Mouse (Mus musculus) fat pad, adult 2 months (tissue): ENCODE results near the gene Slc30a3.
"Not testable (repeated sequence)": the region's sequence is repeated elsewhere in the genome, so short reads cannot be mapped to it uniquely, and the experiment has no call there.

Experiments
- DNase-seq: peaks from one replicate; pipeline ENCODE4 v3.0.0-alpha.2; 2011; ENCODE audit warnings: low read depth, low spot score; ENCODE audit errors: extremely low read depth

Slc30a3 gene

GRCm38 (mm10) chr5:31093151-31094041 lies 14.6 kb downstream of the Slc30a3 start:
- DNase-seq: no peak

- no peak for DNase-seq
These were observed 15.6 kb downstream of the Slc30a3 start for GRCm38 (mm10) chr5:31092231-31092975.

GRCm38 (mm10) chr5:31087131-31087530 lies 20.9 kb downstream of the Slc30a3 start:
- no peak for DNase-seq

- no peak for DNase-seq
These were observed 21.4 kb downstream of the Slc30a3 start for GRCm38 (mm10) chr5:31086606-31087005.

- DNase-seq: no peak
These were observed 24.1 kb downstream of the Slc30a3 start for GRCm38 (mm10) chr5:31083949-31084348.

GRCm38 (mm10) chr5:31082935-31083625 lies 25.0 kb downstream of the Slc30a3 start:
- DNase-seq: no peak

GRCm38 (mm10) chr5:31082355-31082754 lies 25.7 kb downstream of the Slc30a3 start:
- DNase-seq: no peak

- no peak for DNase-seq
These were observed 26.7 kb downstream of the Slc30a3 start for GRCm38 (mm10) chr5:31081386-31081785.

- no peak for DNase-seq
These were observed 27.3 kb downstream of the Slc30a3 start for GRCm38 (mm10) chr5:31080795-31081164.

- DNase-seq: no peak
These were observed 27.8 kb downstream of the Slc30a3 start for GRCm38 (mm10) chr5:31080059-31080794.

- DNase-seq: no peak
These were observed 31.7 kb downstream of the Slc30a3 start for GRCm38 (mm10) chr5:31076346-31076745.

GRCm38 (mm10) chr5:31073176-31073575 lies 34.9 kb downstream of the Slc30a3 start:
- DNase-seq: no peak

GRCm38 (mm10) chr5:31071821-31072220 lies 36.2 kb downstream of the Slc30a3 start:
- no peak for DNase-seq

- DNase-seq: no peak
These were observed 37.0 kb downstream of the Slc30a3 start for GRCm38 (mm10) chr5:31071059-31071458.

GRCm38 (mm10) chr5:31069810-31070209 lies 38.2 kb downstream of the Slc30a3 start:
- DNase-seq: no peak

GRCm38 (mm10) chr5:31055216-31056140 lies 52.6 kb downstream of the Slc30a3 start:
- no peak for DNase-seq

- no peak for DNase-seq
These were observed 53.5 kb downstream of the Slc30a3 start, which contains the start of gene Cad for GRCm38 (mm10) chr5:31054261-31055215. Gene Cad, plus strand, starts transcription at chr5:31054780.

GRCm38 (mm10) chr5:31053728-31054127 lies 54.3 kb downstream of the Slc30a3 start:
- not testable (repeated sequence) for DNase-seq
